Mouse (Mus musculus) intestine, embryonic 15.5 days (tissue): Measurements from ENCODE around the gene Mecom. TPM values are rescaled to one million over a fixed set of nuclear protein-coding genes. Genes with fewer than 3 reads are reported as not detected.

Source experiments
- ATAC-seq: fragments of 200-750 bp; cut with Nextera tagmentation; 2 replicates; pipeline ENCODE4 v1.8.0; 2017; ENCODE audit warnings: moderate TSS enrichment, moderate library complexity
- H3K27ac ChIP-seq: fragments of 300-500 bp; sonication (generic); 2 replicates; pipeline ENCODE4 v1.5.1; 2015; ENCODE audit warnings: mild to moderate bottlenecking, inconsistent platforms
- H3K27me3 ChIP-seq: fragments of 300-500 bp; sonication (generic); replicated peaks from 2 replicates; pipeline ENCODE4 v1.6.1; 2015; ENCODE audit warnings: inconsistent platforms
- H3K36me3 ChIP-seq: fragments of 300-500 bp; sonication (generic); 2 replicates; pipeline ENCODE4 v1.6.1; 2015; ENCODE audit warnings: inconsistent platforms
- H3K4me1 ChIP-seq: fragments of 300-500 bp; sonication (generic); replicated peaks from 2 replicates; pipeline ENCODE4 v1.6.1; 2015; ENCODE audit warnings: inconsistent platforms
- H3K4me2 ChIP-seq: fragments of 300-500 bp; sonication (generic); replicated peaks from 2 replicates; pipeline ENCODE4 v1.6.1; 2015; ENCODE audit warnings: mild to moderate bottlenecking, inconsistent platforms
- H3K4me3 ChIP-seq: fragments of 300-500 bp; sonication (generic); replicated peaks from 2 replicates; pipeline ENCODE4 v1.5.1; 2015; ENCODE audit warnings: inconsistent platforms
- H3K9ac ChIP-seq: fragments of 300-500 bp; sonication (generic); 2 replicates; pipeline ENCODE4 v1.6.1; 2015; ENCODE audit warnings: inconsistent platforms
- H3K9me3 ChIP-seq: fragments of 300-500 bp; sonication (generic); 2 replicates; pipeline ENCODE4 v1.6.1; 2016; ENCODE audit warnings: inconsistent platforms
- WGBS: fragments of 180-500 bp; shearing (Covaris S2); methylation state at CpG from one replicate; pipeline ENCODE4 v1.1.7; 2015; 5-methylcytosine and 5-hydroxymethylcytosine counted together
- polyA plus RNA-seq: library from polyadenylated mRNA; unstranded; fragments of >200 nt; fragmentation: Nextera tagmentation; extraction: Ambion mirVana; gene quantifications from 2 replicates; pipeline ENCODE4 v1.2.1, GENCODE M21; 2015

Gene Mecom
- polyA plus RNA-seq, 1 experiment from 2014 or later: 11.6 TPM

- no peak overlapping the region for H3K4me2 ChIP-seq
- H3K9me3 ChIP-seq: no peaks in the 10 kb centered on the region
- 0 out of 2 replicates have a peak, but pooled peaks cover 2% of the 10 kb centered on the region for H3K27me3 ChIP-seq
- no peak overlapping the region for H3K4me3 ChIP-seq
- no peak overlapping the region for H3K9ac ChIP-seq
- no peak for ATAC-seq
- H3K36me3 ChIP-seq: no peaks in the 10 kb centered on the region
- WGBS: 53% methylated on average over 4 of the region's 4 CpGs
- H3K4me1 ChIP-seq: 0 out of 2 replicates have a peak, but pooled peaks cover 4% of the 10 kb centered on the region
- H3K27ac ChIP-seq: no peak overlapping the region
Measured at GRCm38 (mm10) chr3:30104515-30105098, 443.2 kb downstream of the Mecom start.

GRCm38 (mm10) chr3:30101146-30101545 is 446.7 kb downstream of the Mecom start:
- Histone ChIP-seq H3K27ac (no peak overlapping the region), H3K4me3 (no peak overlapping the region), H3K4me1 (0 out of 2 replicates have a peak, but pooled peaks cover 4% of the 10 kb centered on the region), H3K4me2 (no peak overlapping the region), H3K27me3 (no peaks in the 10 kb centered on the region), H3K36me3 (no peaks in the 10 kb centered on the region), H3K9me3 (no peaks in the 10 kb centered on the region), H3K9ac (no peak overlapping the region)
- 69% methylated on average over 4 of the region's 4 CpGs for WGBS
- no peak for ATAC-seq

GRCm38 (mm10) chr3:30097713-30098112 is 450.1 kb downstream of the Mecom start:
- no peak for ATAC-seq
- no peaks in the 10 kb centered on the region for H3K36me3 ChIP-seq
- H3K4me3 ChIP-seq: no peak overlapping the region
- H3K4me2 ChIP-seq: no peak overlapping the region
- H3K9me3 ChIP-seq: no peaks in the 10 kb centered on the region
- no peak overlapping the region for H3K9ac ChIP-seq
- H3K27me3 ChIP-seq: no peaks in the 10 kb centered on the region
- H3K27ac ChIP-seq: no peak overlapping the region
- no peaks in the 10 kb centered on the region for H3K4me1 ChIP-seq
- 86% methylated on average over 3 of the region's 3 CpGs for WGBS

GRCm38 (mm10) chr3:30097129-30097528 is 450.7 kb downstream of the Mecom start:
- 62% methylated on average over 4 of the region's 4 CpGs for WGBS
- no peak for ATAC-seq
- Histone ChIP-seq H3K4me1 (no peaks in the 10 kb centered on the region), H3K4me3 (no peak overlapping the region), H3K36me3 (no peaks in the 10 kb centered on the region), H3K27ac (no peak overlapping the region), H3K27me3 (no peaks in the 10 kb centered on the region), H3K9me3 (no peaks in the 10 kb centered on the region), H3K4me2 (no peak overlapping the region), H3K9ac (no peak overlapping the region)

GRCm38 (mm10) chr3:30093005-30093404 is 454.8 kb downstream of the Mecom start:
- no peak overlapping the region for H3K27ac ChIP-seq
- no peak for ATAC-seq
- 61% methylated on average over 1 of the region's 1 CpGs for WGBS

GRCm38 (mm10) chr3:30092481-30092880 is 455.3 kb downstream of the Mecom start:
- ATAC-seq: no peak
- no peak overlapping the region for H3K9ac ChIP-seq
- H3K4me3 ChIP-seq: no peak overlapping the region
- no peak overlapping the region for H3K4me2 ChIP-seq
- H3K27ac ChIP-seq: no peak overlapping the region
- 52% methylated on average over 7 of the region's 7 CpGs for WGBS
- no peaks in the 10 kb centered on the region for H3K4me1 ChIP-seq
- no peaks in the 10 kb centered on the region for H3K36me3 ChIP-seq
- no peaks in the 10 kb centered on the region for H3K27me3 ChIP-seq
- H3K9me3 ChIP-seq: no peaks in the 10 kb centered on the region

More at GRCm38 (mm10) chr3:30093005-30093404, 454.8 kb downstream of the Mecom start:
- Histone ChIP-seq H3K36me3 (no peaks in the 10 kb centered on the region), H3K4me1 (no peaks in the 10 kb centered on the region), H3K4me2 (no peak overlapping the region), H3K4me3 (no peak overlapping the region), H3K9me3 (no peaks in the 10 kb centered on the region), H3K27me3 (no peaks in the 10 kb centered on the region), H3K9ac (no peak overlapping the region)

GRCm38 (mm10) chr3:30091860-30092259 is 455.9 kb downstream of the Mecom start:
- no peak overlapping the region for H3K9ac ChIP-seq
- no peak overlapping the region for H3K4me2 ChIP-seq
- H3K27me3 ChIP-seq: no peaks in the 10 kb centered on the region
- H3K4me1 ChIP-seq: no peaks in the 10 kb centered on the region
- ATAC-seq: no peak
- no peak overlapping the region for H3K4me3 ChIP-seq
- H3K36me3 ChIP-seq: no peaks in the 10 kb centered on the region
- H3K27ac ChIP-seq: no peak overlapping the region
- no peaks in the 10 kb centered on the region for H3K9me3 ChIP-seq
- WGBS: 69% methylated on average over 3 of the region's 3 CpGs

GRCm38 (mm10) chr3:30091401-30091800 is 456.4 kb downstream of the Mecom start:
- H3K9ac ChIP-seq: no peak overlapping the region
- H3K4me2 ChIP-seq: no peak overlapping the region
- no peaks in the 10 kb centered on the region for H3K27me3 ChIP-seq
- 91% methylated on average over 1 of the region's 1 CpGs for WGBS
- H3K36me3 ChIP-seq: no peaks in the 10 kb centered on the region
- no peak overlapping the region for H3K27ac ChIP-seq
- H3K9me3 ChIP-seq: no peaks in the 10 kb centered on the region
- ATAC-seq: no peak
- no peaks in the 10 kb centered on the region for H3K4me1 ChIP-seq
- H3K4me3 ChIP-seq: no peak overlapping the region

- Histone ChIP-seq H3K27me3 (no peaks in the 10 kb centered on the region), H3K9me3 (no peaks in the 10 kb centered on the region), H3K4me2 (no peak overlapping the region), H3K4me3 (no peak overlapping the region), H3K9ac (no peak overlapping the region), H3K27ac (no peak overlapping the region), H3K4me1 (no peaks in the 10 kb centered on the region), H3K36me3 (no peaks in the 10 kb centered on the region)
- ATAC-seq: no peak
- 75% methylated on average over 6 of the region's 6 CpGs for WGBS
Measured at GRCm38 (mm10) chr3:30086139-30086538, 461.7 kb downstream of the Mecom start.

- no peak overlapping the region for H3K4me3 ChIP-seq
- no peak overlapping the region for H3K4me2 ChIP-seq
- no peak overlapping the region for H3K9ac ChIP-seq
- H3K27me3 ChIP-seq: no peaks in the 10 kb centered on the region
- no peaks in the 10 kb centered on the region for H3K4me1 ChIP-seq
- no peaks in the 10 kb centered on the region for H3K9me3 ChIP-seq
- H3K36me3 ChIP-seq: no peaks in the 10 kb centered on the region
- no peak overlapping the region for H3K27ac ChIP-seq
- ATAC-seq: no peak
- 76% methylated on average over 1 of the region's 1 CpGs for WGBS
Measured at GRCm38 (mm10) chr3:30083842-30084241, 464.0 kb downstream of the Mecom start.

- Histone ChIP-seq H3K27me3 (no peaks in the 10 kb centered on the region), H3K4me1 (no peaks in the 10 kb centered on the region), H3K4me2 (no peak overlapping the region), H3K9ac (no peak overlapping the region), H3K36me3 (no peaks in the 10 kb centered on the region), H3K4me3 (no peak overlapping the region), H3K9me3 (no peaks in the 10 kb centered on the region), H3K27ac (no peak overlapping the region)
- WGBS: 89% methylated on average over 9 of the region's 9 CpGs
- no peak for ATAC-seq
Measured at GRCm38 (mm10) chr3:30083268-30083667, 464.5 kb downstream of the Mecom start.

GRCm38 (mm10) chr3:30080827-30081226 is 467.0 kb downstream of the Mecom start:
- H3K9me3 ChIP-seq: no peaks in the 10 kb centered on the region
- H3K4me3 ChIP-seq: no peak overlapping the region
- no peak for ATAC-seq
- WGBS: 70% methylated on average over 7 of the region's 7 CpGs
- H3K36me3 ChIP-seq: no peaks in the 10 kb centered on the region
- no peak overlapping the region for H3K27ac ChIP-seq
- H3K9ac ChIP-seq: no peak overlapping the region
- no peak overlapping the region for H3K4me2 ChIP-seq
- no peaks in the 10 kb centered on the region for H3K4me1 ChIP-seq
- no peaks in the 10 kb centered on the region for H3K27me3 ChIP-seq

- Histone ChIP-seq H3K27me3 (no peaks in the 10 kb centered on the region), H3K36me3 (no peaks in the 10 kb centered on the region), H3K27ac (no peak overlapping the region), H3K9ac (no peak overlapping the region), H3K4me3 (no peak overlapping the region), H3K4me1 (no peaks in the 10 kb centered on the region), H3K9me3 (no peaks in the 10 kb centered on the region), H3K4me2 (no peak overlapping the region)
- WGBS: 69% methylated on average over 7 of the region's 7 CpGs
- no peak for ATAC-seq
Measured at GRCm38 (mm10) chr3:30076522-30076921, 471.3 kb downstream of the Mecom start.
